Mouse (Mus musculus) induced T-regulatory cell, adult 2 months (primary cell): Measurements from ENCODE around the gene Arfgef3.

Experiments used
- DNase-seq: peaks from one replicate; pipeline ENCODE4 v3.0.0-alpha.2; 2012; ENCODE audit warnings: low read depth

Arfgef3 gene

GRCm38 (mm10) chr10:18743286-18744142 is at the start of gene Arfgef3:
TSS of gene Arfgef3 (minus strand) at chr10:18743949.
- DNase-seq, result peak; percentile 60

DNA sequence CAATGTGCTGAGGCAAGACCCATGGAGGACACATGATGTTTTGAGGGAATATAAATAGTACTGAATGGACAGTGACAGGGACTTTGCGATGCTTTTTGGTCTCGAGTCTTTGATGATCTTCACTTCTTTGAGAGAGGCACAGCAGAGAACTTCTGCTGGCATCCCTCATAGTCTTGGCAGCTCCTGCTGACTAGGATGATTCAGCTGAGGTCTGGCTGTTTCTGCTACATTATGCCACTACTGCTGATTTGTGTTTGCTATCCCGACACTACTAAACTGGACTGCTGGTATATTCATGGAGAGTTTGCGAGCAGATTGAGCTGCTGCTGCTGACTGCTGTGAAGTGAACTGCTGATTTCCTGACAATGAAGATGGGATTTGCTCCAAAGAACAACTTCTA is 46.3 kb upstream of the Arfgef3 start:
- no peak for DNase-seq

DNA sequence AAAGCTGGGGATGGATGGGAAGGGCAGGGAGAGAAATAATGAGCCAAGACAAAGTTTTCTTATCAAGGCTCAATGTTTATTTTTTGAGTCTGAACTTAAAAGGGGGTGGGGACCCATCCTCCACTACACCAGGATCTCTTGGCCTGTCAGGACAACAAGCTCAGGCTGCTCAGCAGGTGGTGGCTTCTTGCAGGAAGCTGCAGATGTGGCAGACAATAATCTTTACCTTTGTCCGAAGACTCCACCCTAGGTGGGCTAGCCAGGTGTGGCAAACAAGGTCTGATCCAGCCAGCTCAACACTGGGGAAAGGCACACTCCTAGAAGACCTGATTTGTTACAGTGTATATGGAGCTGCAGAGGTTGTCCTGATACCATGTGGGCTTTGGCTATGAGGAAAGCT is 44.9 kb upstream of the Arfgef3 start:
- DNase-seq, result no peak

- DNase-seq, result no peak
Observed at GRCm38 (mm10) chr10:18786693-18787092, 42.9 kb upstream of the Arfgef3 start, which contains the start of gene Gm4922. TSS of gene Gm4922 (minus strand) at chr10:18786793.

- no peak for DNase-seq
Observed at GRCm38 (mm10) chr10:18777546-18777945, 33.8 kb upstream of the Arfgef3 start.

DNA sequence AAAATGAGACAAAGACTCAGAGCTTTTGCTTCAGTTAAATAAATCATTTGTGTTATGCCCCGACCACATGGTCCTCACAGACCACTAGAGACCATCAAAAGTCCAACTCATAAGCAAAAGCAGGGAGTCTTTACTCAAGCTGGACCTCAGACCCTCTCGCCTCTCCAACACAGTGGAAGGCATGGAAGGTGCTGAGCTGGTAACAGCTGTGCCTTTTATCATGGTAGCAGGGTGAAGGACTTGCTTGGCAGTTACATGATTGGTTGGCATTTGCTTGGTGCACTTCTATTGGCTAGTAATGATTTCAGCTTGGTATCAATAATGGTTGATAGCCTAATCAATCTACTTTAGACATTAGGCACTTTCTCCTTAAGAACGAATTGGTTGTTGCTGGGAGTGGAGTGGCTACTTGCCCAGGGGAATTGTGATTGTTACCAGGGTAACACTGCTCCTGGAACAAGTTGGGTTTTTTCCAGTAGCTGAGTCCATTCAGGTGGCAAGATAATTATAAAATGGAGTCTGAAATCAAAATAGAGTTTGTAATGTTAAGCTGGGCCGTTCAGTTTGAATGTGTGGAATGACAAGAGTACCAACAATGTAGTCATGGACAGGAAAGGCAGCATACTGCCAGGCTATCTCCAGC is 28.9 kb upstream of the Arfgef3 start:
- no peak for DNase-seq

- DNase-seq, result peak; percentile 6
Observed at GRCm38 (mm10) chr10:18769909-18770308, 26.2 kb upstream of the Arfgef3 start.

DNA sequence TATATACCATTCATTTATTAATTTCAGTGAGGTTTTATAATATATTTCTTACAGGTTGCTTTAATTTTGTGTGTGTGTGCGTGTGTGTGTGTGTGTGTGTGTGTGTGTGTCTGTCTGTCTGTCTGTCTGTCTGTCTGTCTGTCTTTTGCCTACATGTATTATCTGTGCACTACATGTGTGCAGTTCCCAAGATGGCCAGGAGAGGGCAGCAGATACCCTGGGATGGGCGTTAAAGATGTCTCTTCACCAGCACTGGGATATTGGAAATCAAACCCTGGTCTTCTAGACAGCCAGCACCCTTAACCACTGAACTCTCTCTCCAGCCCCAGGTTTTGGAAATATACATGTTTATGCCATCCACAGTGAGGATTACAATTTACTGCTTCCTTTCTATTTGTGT is 16.5 kb upstream of the Arfgef3 start:
- peak; percentile 65 for DNase-seq

DNA sequence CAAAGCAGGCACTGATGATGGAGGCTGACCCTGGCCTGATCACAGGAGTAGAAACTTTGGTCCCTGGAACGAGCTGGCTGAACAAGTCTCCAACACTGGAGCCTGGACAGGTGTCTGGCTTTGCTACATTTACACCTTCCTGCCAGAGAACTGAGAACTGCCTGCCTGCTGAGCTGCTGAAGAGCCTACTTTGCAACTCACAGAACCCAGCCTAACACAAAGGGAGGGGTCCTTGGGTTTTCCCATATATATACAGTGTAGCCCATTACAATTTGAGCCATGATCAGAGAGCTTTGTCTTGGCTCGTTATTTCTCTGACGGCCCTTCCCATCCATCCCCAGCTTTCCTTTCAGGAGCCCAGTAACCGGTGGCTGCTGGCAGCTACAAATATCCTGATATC is 6.3 kb upstream of the Arfgef3 start:
- DNase-seq, result no peak

GRCm38 (mm10) chr10:18742086-18742485 is 1.7 kb downstream of the Arfgef3 start:
- no peak for DNase-seq

DNA sequence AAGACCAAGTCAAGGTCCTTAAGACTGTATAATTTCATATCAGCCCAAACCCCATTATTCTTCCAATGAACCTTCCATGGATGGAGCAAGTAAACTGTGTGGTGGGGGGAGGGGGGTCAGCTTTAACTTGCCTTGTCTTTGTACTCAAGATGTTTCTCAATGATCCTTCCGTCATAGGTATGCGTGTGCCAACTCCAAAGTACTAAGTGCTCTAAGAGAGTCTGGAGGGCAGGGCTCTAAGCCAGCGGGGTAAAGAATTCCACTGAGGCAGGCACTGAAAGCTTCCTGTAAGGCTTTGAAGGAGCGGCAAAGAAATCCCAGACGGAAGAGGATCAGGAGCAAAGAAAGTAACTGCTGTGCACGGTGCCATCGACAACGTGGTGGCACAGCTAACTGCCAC is 2.7 kb downstream of the Arfgef3 start:
- no peak for DNase-seq

DNA sequence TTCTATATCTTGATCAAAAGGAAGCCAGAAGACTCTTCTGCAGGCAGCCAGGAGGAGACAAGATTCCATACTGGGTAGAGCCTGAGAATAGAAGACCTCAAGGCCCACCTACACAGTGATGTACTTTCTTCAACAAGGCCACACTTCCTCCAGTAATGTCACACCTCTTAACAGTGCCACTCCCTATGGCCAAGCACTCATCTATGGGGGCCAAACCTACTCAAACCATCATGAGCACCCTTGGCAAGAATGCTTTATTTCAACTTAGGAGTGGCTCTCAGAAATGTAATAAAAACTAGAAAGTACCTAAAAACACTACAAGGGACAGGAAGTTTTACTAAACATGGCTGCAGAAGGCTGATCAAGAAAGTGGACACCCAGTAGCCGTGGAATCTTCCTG is 15.2 kb downstream of the Arfgef3 start:
- no peak for DNase-seq

DNA sequence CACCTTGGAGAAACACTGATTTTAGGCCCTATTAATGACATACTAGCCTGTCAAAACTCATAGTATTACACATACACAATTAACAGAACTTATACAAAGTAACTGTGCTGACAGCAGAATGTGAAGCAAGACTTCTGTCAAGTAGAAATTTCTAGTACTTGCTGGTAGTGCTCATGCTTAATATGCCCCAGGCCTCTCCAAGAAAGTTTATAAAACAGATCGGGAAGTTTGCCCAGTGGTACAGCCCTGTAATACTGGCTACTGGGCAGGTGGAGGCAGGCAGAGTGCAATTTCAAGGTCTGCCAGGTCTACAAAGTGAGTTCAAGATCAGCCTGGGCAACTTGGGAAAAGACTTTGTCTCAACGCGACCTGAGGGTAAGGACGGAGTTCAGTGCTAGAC is 32.3 kb downstream of the Arfgef3 start:
- DNase-seq, result no peak

DNA sequence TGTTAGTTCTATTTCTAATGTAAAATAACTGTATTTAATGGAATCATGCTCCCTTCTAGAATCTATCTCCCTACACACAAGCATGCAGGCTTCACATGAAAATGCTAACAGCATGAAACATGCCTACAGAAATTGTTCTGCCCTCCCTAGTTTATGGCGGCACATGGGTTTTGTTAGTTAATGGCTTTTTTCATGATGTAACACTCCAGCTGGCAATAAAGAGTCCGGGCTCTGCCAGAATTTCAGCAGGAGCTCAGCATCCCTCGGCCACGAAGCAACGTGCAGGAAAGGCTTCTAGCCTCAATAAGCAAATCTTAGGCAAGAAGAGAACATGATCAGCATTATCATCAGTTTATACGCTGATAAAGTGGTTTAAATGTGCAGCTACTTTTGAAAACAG is 32.8 kb downstream of the Arfgef3 start:
- no peak for DNase-seq

DNA sequence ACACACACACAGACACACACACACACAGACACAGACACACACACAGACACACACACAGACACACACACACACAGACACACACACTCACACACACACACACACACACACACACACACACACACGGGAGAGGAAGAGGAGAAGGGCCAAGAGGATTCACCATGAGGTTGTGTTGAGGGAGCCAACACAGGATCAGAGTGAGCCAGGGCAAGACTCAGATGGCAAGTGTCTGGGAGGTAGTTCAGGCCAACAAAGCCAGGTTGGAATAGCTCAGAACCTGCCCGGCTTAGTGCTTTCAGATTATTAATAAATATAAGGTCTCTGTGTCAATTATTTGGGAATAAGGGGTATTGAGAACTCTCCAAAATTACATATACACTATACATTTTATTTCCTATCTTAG is 33.9 kb downstream of the Arfgef3 start:
- DNase-seq, result no peak

DNA sequence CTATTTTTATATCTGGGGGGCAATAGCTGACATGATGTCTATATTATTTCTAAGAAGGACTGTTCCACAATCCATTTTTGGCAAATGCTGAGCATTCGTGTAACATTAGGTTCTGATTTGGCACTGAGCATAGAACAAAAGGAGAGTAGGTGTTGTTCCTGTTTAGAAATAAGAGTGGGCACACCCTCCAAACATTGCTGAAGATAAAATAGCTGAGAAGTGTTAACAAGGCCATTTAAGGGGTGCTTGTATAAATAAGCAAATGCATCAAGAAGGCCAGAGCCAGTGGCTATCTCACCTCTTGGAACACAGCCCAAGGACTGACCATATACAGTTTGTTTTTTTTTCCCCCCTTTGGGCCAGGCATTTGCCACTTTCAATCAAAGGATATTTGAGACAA is 35.1 kb downstream of the Arfgef3 start:
- no peak for DNase-seq

GRCm38 (mm10) chr10:18704393-18705120 is 39.2 kb downstream of the Arfgef3 start:
- DNase-seq, result no peak

GRCm38 (mm10) chr10:18701517-18701916 is 42.2 kb downstream of the Arfgef3 start:
- DNase-seq, result no peak

DNA sequence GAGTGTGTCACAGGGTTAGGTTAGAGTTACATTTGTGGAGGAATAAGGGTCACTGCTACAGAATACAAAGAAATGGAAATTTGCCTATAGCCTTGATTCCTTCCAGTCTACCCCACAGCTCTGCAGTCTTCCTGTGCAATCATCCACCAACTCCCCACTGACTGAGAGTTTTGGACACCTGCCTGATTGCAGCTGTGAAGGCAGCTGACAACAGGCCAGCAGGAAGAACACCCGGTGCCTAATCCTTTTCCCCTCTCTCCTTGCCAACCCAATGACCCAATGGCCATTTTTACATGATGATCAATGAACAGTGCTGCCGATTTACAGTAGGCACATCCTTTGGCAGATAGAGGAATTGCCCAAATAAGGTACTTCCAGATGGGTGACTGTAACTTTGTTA is 43.6 kb downstream of the Arfgef3 start:
- no peak for DNase-seq

GRCm38 (mm10) chr10:18699151-18699550 is 44.6 kb downstream of the Arfgef3 start:
- DNase-seq, result no peak

- no peak for DNase-seq
Observed at GRCm38 (mm10) chr10:18696461-18696860, 47.3 kb downstream of the Arfgef3 start.

DNA sequence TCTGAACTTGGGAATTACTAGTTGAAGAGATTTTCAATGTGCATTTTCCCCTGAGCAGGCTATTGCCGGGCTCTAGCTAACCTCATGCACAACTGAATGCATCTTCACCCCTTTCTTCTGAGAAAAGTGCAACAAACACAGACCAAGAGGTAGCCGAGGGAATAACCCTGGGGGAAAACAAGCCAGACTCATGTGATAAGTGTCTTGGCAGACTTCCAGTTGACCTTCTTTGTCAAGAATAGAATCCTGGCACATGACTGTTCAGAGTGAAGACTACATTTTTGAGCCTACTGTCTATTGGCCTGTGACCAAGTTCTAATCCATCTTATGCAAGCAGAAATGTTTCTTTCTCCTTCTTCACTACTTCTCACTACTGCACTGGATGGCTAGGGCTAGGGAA is 55.5 kb downstream of the Arfgef3 start:
- DNase-seq, result no peak
